Mouse (Mus musculus) ES-E14 (cell line): Measurements from ENCODE around the gene Galnt6.

Source experiments
- CHD2 ChIP-seq: IDR thresholded peaks from 2 replicates; pipeline ENCODE4 v1.6.1; 2014; ENCODE audit warnings: mild to moderate bottlenecking, low read depth, low read length, inconsistent platforms
- HCFC1 ChIP-seq: IDR thresholded peaks from 2 replicates; pipeline ENCODE4 v1.6.1; 2012; ENCODE audit warnings: low read length, inconsistent platforms, borderline replicate concordance; ENCODE audit not compliant: insufficient read depth
- ZC3H11A ChIP-seq: IDR thresholded peaks from 2 replicates; pipeline ENCODE4 v1.6.1; 2012; ENCODE audit warnings: low read depth, mild to moderate bottlenecking, inconsistent platforms, low read length, borderline replicate concordance

GRCm38 (mm10) chr15:100670004-100670403 lies 59.2 kb downstream of the Galnt6 start:
- TF ChIP-seq HCFC1 (no peak), ZC3H11A (no peak), CHD2 (no peak)
